Mouse (Mus musculus): Measurements from ENCODE around the gene Unc119. TPM values are rescaled to one million over a fixed set of nuclear protein-coding genes. Genes with fewer than 3 reads are reported as not detected.

The Unc119 gene
- polyA plus RNA-seq, 1 experiment from 2014 or later, result 54.2 TPM

DNA sequence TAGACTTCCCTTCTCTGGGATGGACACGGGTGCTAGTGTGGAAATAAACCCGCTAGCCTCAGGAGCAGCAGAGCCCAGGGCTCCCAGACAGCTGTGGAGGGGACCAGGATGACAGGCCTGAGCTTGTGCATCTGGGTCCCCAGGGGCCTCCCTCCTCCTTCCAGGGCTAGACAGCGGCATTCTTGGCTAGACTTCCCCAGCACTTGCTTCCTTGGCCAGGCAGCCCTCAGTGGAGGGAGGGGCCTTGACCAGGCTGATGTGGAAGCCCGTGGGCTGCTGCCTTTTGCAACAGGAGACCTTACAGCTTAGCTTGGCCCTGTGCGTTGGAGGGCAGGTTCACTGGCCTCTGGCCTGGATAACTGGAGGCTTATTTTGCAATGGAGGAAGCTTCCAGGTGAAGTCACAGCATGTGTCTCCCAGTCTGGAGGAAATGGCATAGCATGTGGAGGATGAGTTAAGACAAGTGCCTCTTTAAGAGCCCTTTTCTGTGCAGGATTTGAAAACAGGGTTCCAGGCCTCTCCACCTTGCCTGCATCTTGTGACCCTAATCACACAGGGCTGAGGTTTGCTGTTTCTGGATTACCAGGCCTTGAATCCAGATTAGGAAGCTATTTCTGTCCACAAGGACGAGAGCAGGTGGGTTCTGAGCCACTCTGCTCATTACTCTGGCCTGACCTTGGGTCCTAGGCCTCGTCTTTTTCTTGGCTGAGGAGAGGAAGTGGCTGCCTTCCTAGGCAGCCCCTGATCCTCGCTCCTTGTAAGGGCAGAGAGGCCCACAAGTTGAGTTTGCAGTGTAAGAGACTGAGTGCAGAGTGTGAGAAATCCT is 1.8 kb downstream of the Unc119 start:
- Histone ChIP-seq H3K9ac (no peak overlapping the region), H3K27me3 (no peaks in the 10 kb centered on the region), H3K4me3 (replicated peaks) (0 out of 2 replicates have a peak overlapping the region, but pooled peaks have one; percentile 0), H3K36me3 (peaks cover 23% of the 10 kb centered on the region), H3K27ac (replicated peaks) (peak overlapping the region; percentile 8; the same call in 1 of the 2 replicates), H3K4me2 (replicated peaks) (peak overlapping the region; percentile 84), H3K4me1 (peaks cover 44% of the 10 kb centered on the region), H3K9me3 (replicated peaks) (no peaks in the 10 kb centered on the region)
- no peak for ATAC-seq (ENCODE audit: insufficient number of reproducible peaks, low FRiP score, low TSS enrichment, low read depth)
- WGBS, result 35% methylated on average over 8 of the region's 8 CpGs

DNA sequence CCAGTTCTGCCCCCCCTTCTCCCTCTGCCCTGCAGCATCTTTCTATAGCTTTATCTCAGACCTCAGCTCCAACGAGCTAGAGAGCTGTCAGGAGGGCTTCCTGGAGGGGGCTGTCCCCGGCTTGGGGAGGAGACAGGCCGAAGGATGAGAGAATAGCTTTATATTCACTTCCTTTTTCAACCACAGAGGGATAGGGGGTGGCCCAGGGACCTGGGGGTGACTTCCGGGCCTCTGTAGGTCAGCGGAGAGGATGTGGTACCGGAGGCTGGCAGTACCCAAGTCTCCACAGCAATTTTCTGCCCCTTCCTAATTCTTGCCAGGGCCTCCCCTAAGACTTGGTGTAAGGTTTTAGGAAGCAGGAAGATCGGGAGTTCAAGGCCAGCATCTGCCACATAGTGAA is 2.5 kb downstream of the Unc119 start:
- H3K27ac ChIP-seq (replicated peaks), result 0 out of 2 replicates have a peak overlapping the region, but pooled peaks have one; percentile 8
- WGBS, result 71% methylated on average over 7 of the region's 7 CpGs
- H3K9ac ChIP-seq, result no peak overlapping the region
- peaks cover 44% of the 10 kb centered on the region for H3K4me1 ChIP-seq
- H3K4me3 ChIP-seq (replicated peaks), result no peak overlapping the region
- no peak for ATAC-seq (ENCODE audit: insufficient number of reproducible peaks, low FRiP score, low TSS enrichment, low read depth)
- peaks cover 18% of the 10 kb centered on the region for H3K36me3 ChIP-seq
- no peaks in the 10 kb centered on the region for H3K9me3 ChIP-seq (replicated peaks)
- H3K27me3 ChIP-seq, result no peaks in the 10 kb centered on the region
- no peak overlapping the region for H3K4me2 ChIP-seq (replicated peaks)

DNA sequence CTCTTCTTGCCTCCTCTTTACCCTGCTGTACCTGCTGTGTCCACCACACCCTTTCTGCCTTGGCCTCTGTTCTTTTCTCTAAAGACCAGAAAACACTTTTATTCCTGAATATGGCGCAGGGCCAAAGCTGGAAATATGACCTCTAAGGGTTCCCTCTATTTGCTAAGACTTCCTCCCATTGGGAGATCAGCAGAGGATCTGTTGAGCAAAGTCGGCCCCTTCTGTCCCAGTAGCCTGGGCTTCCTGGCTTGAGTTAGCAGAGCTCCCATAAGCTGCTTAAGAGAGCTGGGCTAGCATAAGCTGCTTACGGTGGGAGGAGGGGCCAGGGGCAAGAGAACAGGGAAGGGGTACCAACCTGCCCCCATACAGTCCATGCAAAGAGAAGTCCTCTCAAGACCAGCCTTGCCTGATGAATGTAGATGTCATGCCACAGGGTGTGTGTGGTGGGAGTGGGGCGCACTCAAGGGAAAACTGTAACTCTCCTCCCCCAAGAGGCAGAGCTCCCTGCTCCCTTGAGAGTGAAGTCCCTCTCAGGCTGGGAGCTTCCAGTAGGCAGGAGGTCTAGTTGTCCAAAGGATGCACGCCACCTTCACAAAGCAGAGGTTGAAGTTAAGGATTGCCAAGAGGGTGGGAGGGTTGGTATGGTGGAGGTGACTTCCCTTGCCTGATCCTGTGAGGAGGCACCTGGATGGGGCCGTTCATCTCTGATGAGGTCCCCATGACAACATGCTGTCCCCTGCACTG is 3.2 kb downstream of the Unc119 start:
- no peak overlapping the region for H3K9ac ChIP-seq
- H3K4me3 ChIP-seq (replicated peaks), result no peak overlapping the region
- no peaks in the 10 kb centered on the region for H3K27me3 ChIP-seq
- no peak for ATAC-seq (ENCODE audit: insufficient number of reproducible peaks, low FRiP score, low TSS enrichment, low read depth)
- no peaks in the 10 kb centered on the region for H3K9me3 ChIP-seq (replicated peaks)
- 66% methylated on average over 6 of the region's 6 CpGs for whole genome bisulfite sequencing
- peaks cover 44% of the 10 kb centered on the region for H3K4me1 ChIP-seq
- peaks cover 12% of the 10 kb centered on the region for H3K36me3 ChIP-seq
- 0 out of 2 replicates have a peak overlapping the region, but pooled peaks have one; percentile 8 for H3K27ac ChIP-seq (replicated peaks)
- H3K4me2 ChIP-seq (replicated peaks), result no peak overlapping the region

- peaks cover 12% of the 10 kb centered on the region for H3K36me3 ChIP-seq
- H3K27me3 ChIP-seq, result no peaks in the 10 kb centered on the region
- H3K4me1 ChIP-seq, result peaks cover 44% of the 10 kb centered on the region
- H3K9ac ChIP-seq, result no peak overlapping the region
- no peak overlapping the region for H3K27ac ChIP-seq (replicated peaks)
- ATAC-seq (ENCODE audit: insufficient number of reproducible peaks, low FRiP score, low TSS enrichment, low read depth), result no peak
- no peaks in the 10 kb centered on the region for H3K9me3 ChIP-seq (replicated peaks)
- no peak overlapping the region for H3K4me2 ChIP-seq (replicated peaks)
- 92% methylated on average over 10 of the region's 10 CpGs for WGBS
- H3K4me3 ChIP-seq (replicated peaks), result no peak overlapping the region
Observed at GRCm38 (mm10) chr11:78347070-78347754, 3.9 kb downstream of the Unc119 start.

GRCm38 (mm10) chr11:78347908-78348307 is 4.6 kb downstream of the Unc119 start:
- H3K4me2 ChIP-seq (replicated peaks), result no peak overlapping the region
- no peak for ATAC-seq (ENCODE audit: insufficient number of reproducible peaks, low FRiP score, low TSS enrichment, low read depth)
- no peaks in the 10 kb centered on the region for H3K9me3 ChIP-seq (replicated peaks)
- H3K4me1 ChIP-seq, result peaks cover 42% of the 10 kb centered on the region
- H3K27me3 ChIP-seq, result no peaks in the 10 kb centered on the region
- no peak overlapping the region for H3K4me3 ChIP-seq (replicated peaks)
- peaks cover 12% of the 10 kb centered on the region for H3K36me3 ChIP-seq
- H3K27ac ChIP-seq (replicated peaks), result no peak overlapping the region
- 79% methylated on average over 9 of the region's 9 CpGs for WGBS
- no peak overlapping the region for H3K9ac ChIP-seq

DNA sequence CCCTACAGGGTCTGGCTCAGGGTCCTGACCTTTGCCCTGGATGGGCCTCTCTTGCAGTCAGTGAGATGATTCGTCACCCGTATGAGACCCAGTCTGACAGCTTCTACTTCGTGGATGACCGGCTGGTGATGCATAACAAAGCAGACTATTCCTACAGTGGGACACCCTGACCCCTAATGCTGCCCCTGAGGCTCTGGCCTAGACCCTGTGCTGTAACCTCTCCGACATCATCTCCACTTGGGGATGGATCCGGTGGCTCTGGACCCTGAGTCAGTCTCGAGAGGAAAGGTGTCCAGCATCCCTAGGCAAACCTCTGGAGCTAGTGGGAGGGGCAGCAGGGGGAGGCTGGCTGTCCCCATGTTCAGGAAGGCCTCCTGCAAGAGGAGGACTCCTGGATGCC is 5.2 kb downstream of the Unc119 start:
- no peak overlapping the region for H3K27ac ChIP-seq (replicated peaks)
- 61% methylated on average over 7 of the region's 7 CpGs for WGBS
- no peak for ATAC-seq (ENCODE audit: insufficient number of reproducible peaks, low FRiP score, low TSS enrichment, low read depth)

DNA sequence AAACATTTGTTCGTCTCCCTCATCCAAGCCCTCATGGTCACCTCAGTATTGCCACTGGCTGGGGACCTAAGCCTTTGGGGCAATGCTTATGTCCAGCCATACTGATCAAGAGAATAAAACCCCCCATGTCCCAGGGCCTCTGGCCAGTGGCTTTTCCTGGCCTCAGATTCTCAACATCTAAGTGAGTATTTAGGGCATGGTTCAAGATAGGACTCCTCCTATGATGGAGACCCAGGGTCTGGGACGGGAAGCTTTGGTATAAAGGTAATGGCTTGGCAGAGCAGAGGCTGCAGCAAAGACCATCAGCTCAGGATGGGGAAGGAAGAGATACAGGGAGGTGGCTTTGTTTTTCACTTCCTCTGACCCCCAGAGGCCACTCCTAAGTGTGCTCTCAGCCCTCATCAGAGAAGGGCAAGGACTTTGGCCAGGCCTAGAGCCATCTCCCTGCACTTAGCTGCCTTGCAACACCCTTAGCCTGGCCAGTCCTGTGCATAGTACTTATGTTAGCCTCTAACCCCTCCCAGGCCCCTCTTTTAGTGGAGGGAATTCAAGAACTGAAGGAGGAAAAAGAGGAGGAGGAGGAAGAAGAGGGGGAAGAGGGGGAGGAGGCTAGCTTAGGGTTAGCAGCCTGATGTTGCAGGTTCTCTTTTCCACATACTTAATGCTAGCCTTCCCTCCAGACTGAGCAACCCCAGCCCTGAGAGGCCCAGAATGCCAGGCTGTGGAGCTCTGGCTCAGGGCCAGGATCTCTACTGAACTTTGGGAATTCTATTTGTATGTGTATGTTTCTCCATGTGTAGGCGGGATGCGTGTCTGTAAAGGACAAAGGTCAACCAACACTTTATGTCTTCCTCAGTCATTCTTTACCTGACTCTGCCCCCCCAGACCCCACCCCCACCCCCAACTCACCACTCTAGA is 6.4 kb downstream of the Unc119 start:
- no peak for ATAC-seq (ENCODE audit: insufficient number of reproducible peaks, low FRiP score, low TSS enrichment, low read depth)
- H3K4me3 ChIP-seq (replicated peaks), result no peak overlapping the region
- no peaks in the 10 kb centered on the region for H3K27me3 ChIP-seq
- 69% methylated on average over 4 of the region's 4 CpGs for WGBS
- no peak overlapping the region for H3K9ac ChIP-seq
- H3K9me3 ChIP-seq (replicated peaks), result no peaks in the 10 kb centered on the region
- H3K27ac ChIP-seq (replicated peaks), result no peak overlapping the region
- H3K4me2 ChIP-seq (replicated peaks), result no peak overlapping the region
- peaks cover 31% of the 10 kb centered on the region for H3K4me1 ChIP-seq
- peaks cover 12% of the 10 kb centered on the region for H3K36me3 ChIP-seq

More for the DNA sequence above, 5.2 kb downstream of the Unc119 start:
- Histone ChIP-seq H3K27me3 (no peaks in the 10 kb centered on the region), H3K9ac (no peak overlapping the region), H3K4me1 (peaks cover 39% of the 10 kb centered on the region), H3K4me2 (replicated peaks) (no peak overlapping the region), H3K36me3 (peaks cover 12% of the 10 kb centered on the region), H3K4me3 (replicated peaks) (no peak overlapping the region), H3K9me3 (replicated peaks) (no peaks in the 10 kb centered on the region)

- Histone ChIP-seq H3K9me3 (replicated peaks) (no peaks in the 10 kb centered on the region), H3K4me1 (peaks cover 4% of the 10 kb centered on the region; the same call in 1 of the 2 replicates), H3K4me3 (replicated peaks) (no peak overlapping the region), H3K27ac (replicated peaks) (no peak overlapping the region), H3K9ac (no peak overlapping the region), H3K4me2 (replicated peaks) (no peak overlapping the region), H3K27me3 (no peaks in the 10 kb centered on the region), H3K36me3 (peaks cover 9% of the 10 kb centered on the region)
- ATAC-seq (ENCODE audit: insufficient number of reproducible peaks, low FRiP score, low TSS enrichment, low read depth), result no peak
- 85% methylated on average over 1 of the region's 1 CpGs for WGBS
Observed at GRCm38 (mm10) chr11:78353081-78353480, 9.8 kb downstream of the Unc119 start.

DNA sequence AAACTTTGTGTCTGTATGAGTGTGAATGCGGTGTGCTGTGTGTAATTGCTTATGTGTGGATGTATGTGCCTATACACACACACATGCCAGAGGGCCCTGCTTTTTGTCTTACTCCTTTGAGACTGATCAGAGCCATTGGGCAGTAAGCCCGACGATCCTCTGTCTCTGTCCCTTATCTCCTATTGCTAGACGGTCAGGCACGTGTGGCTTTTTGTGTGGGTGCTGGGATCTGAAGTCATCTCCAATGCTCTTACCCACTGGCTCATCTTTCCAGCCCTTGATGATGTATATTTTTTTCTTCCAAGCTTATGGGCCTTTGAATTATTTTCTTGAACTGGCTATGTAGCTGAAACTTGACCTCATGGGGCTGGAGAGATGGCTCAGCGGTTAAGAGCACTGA is 11.6 kb downstream of the Unc119 start:
- WGBS, result 77% methylated on average over 6 of the region's 6 CpGs
- H3K9me3 ChIP-seq (replicated peaks), result no peaks in the 10 kb centered on the region
- no peak overlapping the region for H3K9ac ChIP-seq
- H3K27ac ChIP-seq (replicated peaks), result no peak overlapping the region
- H3K27me3 ChIP-seq, result no peaks in the 10 kb centered on the region
- H3K4me3 ChIP-seq (replicated peaks), result no peak overlapping the region
- H3K4me1 ChIP-seq, result peaks cover 3% of the 10 kb centered on the region; the same call in 1 of the 2 replicates
- no peaks in the 10 kb centered on the region for H3K36me3 ChIP-seq
- ATAC-seq (ENCODE audit: insufficient number of reproducible peaks, low FRiP score, low TSS enrichment, low read depth), result no peak
- no peak overlapping the region for H3K4me2 ChIP-seq (replicated peaks)

- H3K9me3 ChIP-seq (replicated peaks), result no peaks in the 10 kb centered on the region
- no peak overlapping the region for H3K4me2 ChIP-seq (replicated peaks)
- H3K27me3 ChIP-seq, result no peaks in the 10 kb centered on the region
- no peak overlapping the region for H3K9ac ChIP-seq
- no peaks in the 10 kb centered on the region for H3K36me3 ChIP-seq
- ATAC-seq (ENCODE audit: insufficient number of reproducible peaks, low FRiP score, low TSS enrichment, low read depth), result no peak
- no peak overlapping the region for H3K4me3 ChIP-seq (replicated peaks)
- no peak overlapping the region for H3K27ac ChIP-seq (replicated peaks)
- H3K4me1 ChIP-seq, result peaks cover 9% of the 10 kb centered on the region; the same call in 1 of the 2 replicates
- WGBS, result 38% methylated on average over 4 of the region's 4 CpGs
Observed at GRCm38 (mm10) chr11:78355471-78356238, 12.4 kb downstream of the Unc119 start.

Measured in embryonic facial prominence, embryonic 15.5 days (tissue).